Mouse (Mus musculus): ENCODE data around the gene Nt5c2. TPM values are rescaled to one million over a fixed set of nuclear protein-coding genes. Genes with fewer than 3 reads are reported as not detected.

Gene Nt5c2
- polyA plus RNA-seq, 1 experiment = 0.55 TPM

GRCm38 (mm10) chr19:46977460-46977859 lies 37.5 kb downstream of the Nt5c2 start:
- no peak for TF ChIP-seq TAL1 (IDR thresholded peaks at IDR 0.05; ENCODE audit: low read length)
- TF ChIP-seq GATA1 (IDR thresholded peaks at IDR 0.05; ENCODE audit: low read length) = no peak
- Histone ChIP-seq H3K4me3 (replicated peaks) (no peak overlapping the region), H3K4me1 (ENCODE audit: control insufficient read depth) (peaks cover 52% of the 10 kb centered on the region), H3K27me3 (ENCODE audit: control insufficient read depth) (no peaks in the 10 kb centered on the region), H3K36me3 (ENCODE audit: control insufficient read depth) (no peaks in the 10 kb centered on the region), H3K9me3 (ENCODE audit: control insufficient read depth, low read length) (no peaks in the 10 kb centered on the region)

- TF ChIP-seq GATA1 (IDR thresholded peaks at IDR 0.05; ENCODE audit: low read length) = no peak
- TF ChIP-seq TAL1 (IDR thresholded peaks at IDR 0.05; ENCODE audit: low read length) = no peak
- Histone ChIP-seq H3K4me1 (ENCODE audit: control insufficient read depth) (peaks cover 50% of the 10 kb centered on the region), H3K9me3 (ENCODE audit: control insufficient read depth, low read length) (no peaks in the 10 kb centered on the region), H3K27me3 (ENCODE audit: control insufficient read depth) (no peaks in the 10 kb centered on the region), H3K36me3 (ENCODE audit: control insufficient read depth) (no peaks in the 10 kb centered on the region), H3K4me3 (replicated peaks) (no peak overlapping the region)
Observed at GRCm38 (mm10) chr19:46976743-46977142, 38.2 kb downstream of the Nt5c2 start.

- H3K9me3 ChIP-seq (ENCODE audit: control insufficient read depth, low read length) = no peaks in the 10 kb centered on the region
- H3K4me3 ChIP-seq (replicated peaks) = no peak overlapping the region
- H3K4me1 ChIP-seq (ENCODE audit: control insufficient read depth) = peaks cover 45% of the 10 kb centered on the region
- H3K27me3 ChIP-seq (ENCODE audit: control insufficient read depth) = no peaks in the 10 kb centered on the region
- H3K36me3 ChIP-seq (ENCODE audit: control insufficient read depth) = no peaks in the 10 kb centered on the region
- TF ChIP-seq GATA1 (IDR thresholded peaks at IDR 0.05; ENCODE audit: low read length) (no peak), TAL1 (IDR thresholded peaks at IDR 0.05; ENCODE audit: low read length) (no peak)
Observed at GRCm38 (mm10) chr19:46975997-46976396, 39.0 kb downstream of the Nt5c2 start.

GRCm38 (mm10) chr19:46975565-46975964 lies 39.4 kb downstream of the Nt5c2 start:
- TF ChIP-seq GATA1 (IDR thresholded peaks at IDR 0.05; ENCODE audit: low read length) (no peak), TAL1 (IDR thresholded peaks at IDR 0.05; ENCODE audit: low read length) (no peak)
- Histone ChIP-seq H3K4me1 (ENCODE audit: control insufficient read depth) (peaks cover 43% of the 10 kb centered on the region), H3K4me3 (replicated peaks) (no peak overlapping the region), H3K9me3 (ENCODE audit: control insufficient read depth, low read length) (no peaks in the 10 kb centered on the region), H3K36me3 (ENCODE audit: control insufficient read depth) (no peaks in the 10 kb centered on the region), H3K27me3 (ENCODE audit: control insufficient read depth) (no peaks in the 10 kb centered on the region)

GRCm38 (mm10) chr19:46972159-46972558 lies 42.8 kb downstream of the Nt5c2 start:
- no peaks in the 10 kb centered on the region for H3K27me3 ChIP-seq (ENCODE audit: control insufficient read depth)
- TF ChIP-seq GATA1 (IDR thresholded peaks at IDR 0.05; ENCODE audit: low read length) = no peak
- no peak for TF ChIP-seq TAL1 (IDR thresholded peaks at IDR 0.05; ENCODE audit: low read length)
- H3K36me3 ChIP-seq (ENCODE audit: control insufficient read depth) = no peaks in the 10 kb centered on the region
- H3K4me1 ChIP-seq (ENCODE audit: control insufficient read depth) = peaks cover 33% of the 10 kb centered on the region
- H3K9me3 ChIP-seq (ENCODE audit: control insufficient read depth, low read length) = no peaks in the 10 kb centered on the region
- no peak overlapping the region for H3K4me3 ChIP-seq (replicated peaks)

- TF ChIP-seq TAL1 (IDR thresholded peaks at IDR 0.05; ENCODE audit: low read length) (no peak), GATA1 (IDR thresholded peaks at IDR 0.05; ENCODE audit: low read length) (no peak)
- Histone ChIP-seq H3K27me3 (ENCODE audit: control insufficient read depth) (no peaks in the 10 kb centered on the region), H3K4me3 (replicated peaks) (no peak overlapping the region), H3K4me1 (ENCODE audit: control insufficient read depth) (peaks cover 34% of the 10 kb centered on the region), H3K9me3 (ENCODE audit: control insufficient read depth, low read length) (no peaks in the 10 kb centered on the region), H3K36me3 (ENCODE audit: control insufficient read depth) (no peaks in the 10 kb centered on the region)
Observed at GRCm38 (mm10) chr19:46971712-46972111, 43.2 kb downstream of the Nt5c2 start.

GRCm38 (mm10) chr19:46971051-46971689 lies 43.8 kb downstream of the Nt5c2 start:
- no peaks in the 10 kb centered on the region for H3K36me3 ChIP-seq (ENCODE audit: control insufficient read depth)
- H3K4me3 ChIP-seq (replicated peaks) = no peak overlapping the region
- H3K27me3 ChIP-seq (ENCODE audit: control insufficient read depth) = no peaks in the 10 kb centered on the region
- H3K9me3 ChIP-seq (ENCODE audit: control insufficient read depth, low read length) = no peaks in the 10 kb centered on the region
- H3K4me1 ChIP-seq (ENCODE audit: control insufficient read depth) = peaks cover 37% of the 10 kb centered on the region
- TF ChIP-seq GATA1 (IDR thresholded peaks at IDR 0.05; ENCODE audit: low read length) (no peak), TAL1 (IDR thresholded peaks at IDR 0.05; ENCODE audit: low read length) (no peak)

- H3K4me1 ChIP-seq (ENCODE audit: control insufficient read depth) = peaks cover 35% of the 10 kb centered on the region
- H3K27me3 ChIP-seq (ENCODE audit: control insufficient read depth) = no peaks in the 10 kb centered on the region
- no peaks in the 10 kb centered on the region for H3K9me3 ChIP-seq (ENCODE audit: control insufficient read depth, low read length)
- H3K4me3 ChIP-seq (replicated peaks) = no peak overlapping the region
- TF ChIP-seq GATA1 (IDR thresholded peaks at IDR 0.05; ENCODE audit: low read length) (no peak), TAL1 (IDR thresholded peaks at IDR 0.05; ENCODE audit: low read length) (no peak)
- no peaks in the 10 kb centered on the region for H3K36me3 ChIP-seq (ENCODE audit: control insufficient read depth)
Observed at GRCm38 (mm10) chr19:46970121-46970729, 44.7 kb downstream of the Nt5c2 start.

GRCm38 (mm10) chr19:46969286-46969985 lies 45.5 kb downstream of the Nt5c2 start:
- Histone ChIP-seq H3K4me3 (replicated peaks) (no peak overlapping the region), H3K27me3 (ENCODE audit: control insufficient read depth) (no peaks in the 10 kb centered on the region), H3K36me3 (ENCODE audit: control insufficient read depth) (no peaks in the 10 kb centered on the region), H3K9me3 (ENCODE audit: control insufficient read depth, low read length) (no peaks in the 10 kb centered on the region), H3K4me1 (ENCODE audit: control insufficient read depth) (peaks cover 35% of the 10 kb centered on the region)
- TF ChIP-seq GATA1 (IDR thresholded peaks at IDR 0.05; ENCODE audit: low read length) (no peak), TAL1 (IDR thresholded peaks at IDR 0.05; ENCODE audit: low read length) (no peak)
